Mouse (Mus musculus): ENCODE results near the gene Mptx1.

DNA sequence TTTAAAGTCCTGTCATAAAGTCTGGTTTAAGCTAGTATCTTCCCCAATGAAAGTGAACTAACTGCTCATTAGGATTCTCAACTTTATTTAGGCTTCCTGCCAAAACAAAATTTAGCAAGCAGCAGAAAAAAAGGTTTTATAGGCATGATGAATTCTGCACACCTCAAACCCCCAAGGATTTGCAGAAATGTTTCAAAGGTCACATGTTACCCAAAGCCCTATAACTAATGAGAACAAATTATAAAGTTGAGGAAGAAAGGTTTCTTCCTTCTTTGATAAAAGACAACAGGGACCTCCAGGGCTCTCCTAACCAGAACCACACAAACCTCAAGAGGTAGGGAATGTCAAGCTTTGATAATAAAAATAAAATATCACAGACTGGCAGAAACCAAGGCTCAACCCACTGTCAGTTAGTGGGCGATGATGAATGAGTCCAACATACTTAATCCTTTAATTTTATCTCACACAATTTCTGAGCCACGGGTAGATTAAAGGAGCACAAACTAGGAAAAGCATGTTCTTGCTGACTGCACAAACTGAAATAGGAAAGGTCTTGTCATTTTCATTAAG is 34.6 kb downstream of the Mptx1 start, which contains the start of gene Olfr417:
- TF ChIP-seq POLR2A (IDR thresholded peaks at IDR 0.05; ENCODE audit: low read depth, low read length) (no peak), CTCF (IDR thresholded peaks at IDR 0.05; ENCODE audit: extremely low read depth, insufficient read length, insufficient replicate concordance, low read depth, low read length) (no peak)
